Mouse (Mus musculus) liver, adult 2 months (tissue): ENCODE data around the gene Erv3.

Source experiments
- CTCF ChIP-seq: fragments of 200-500 bp; IDR thresholded peaks from 2 replicates; pipeline ENCODE4 v1.5.1; 2011; ENCODE audit warnings: low read depth, low read length, control low read depth
- POLR2A ChIP-seq: fragments of 200-500 bp; IDR thresholded peaks from 2 replicates; pipeline ENCODE4 v1.6.1; 2011; ENCODE audit warnings: low read length, control low read depth; ENCODE audit not compliant: insufficient read depth; ENCODE audit errors: extremely low read depth

DNA sequence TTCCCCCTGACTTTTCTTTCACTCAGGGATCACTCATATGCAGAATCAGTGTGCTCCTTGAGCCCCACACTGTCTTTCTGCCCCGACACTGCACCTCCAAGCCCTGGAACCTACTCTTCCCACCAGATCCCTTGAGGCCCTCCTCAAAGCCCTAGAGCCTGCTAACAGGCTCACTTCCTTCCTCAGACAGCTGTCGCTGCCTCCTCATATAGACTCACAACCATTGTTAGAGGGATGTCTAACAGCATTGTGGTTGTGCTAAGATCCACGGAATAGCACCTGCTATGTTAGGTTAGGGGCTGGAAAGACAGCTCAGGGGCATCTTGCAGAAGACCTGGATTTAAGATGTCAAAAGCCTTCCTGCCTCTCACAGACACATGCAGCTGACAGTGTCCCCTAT, 37.1 kb downstream of the Erv3 start:
- TF ChIP-seq CTCF (no peak), POLR2A (no peak)
